Mouse (Mus musculus) thymus, adult 2 months (tissue): Measurements from ENCODE around the gene Gen1.

Experiments
- CTCF ChIP-seq: fragments of 200-500 bp; IDR thresholded peaks from 2 replicates; pipeline ENCODE4 v1.5.1; 2012; ENCODE audit warnings: mild to moderate bottlenecking, control low read depth, low read length, moderate library complexity, borderline replicate concordance; ENCODE audit not compliant: control insufficient read depth, poor library complexity, insufficient read depth; ENCODE audit errors: extremely low read depth
- POLR2A ChIP-seq: fragments of 200-500 bp; IDR thresholded peaks from 2 replicates; pipeline ENCODE4 v1.6.1; 2012; ENCODE audit warnings: mild to moderate bottlenecking, low read length, control low read depth, moderate library complexity; ENCODE audit not compliant: control insufficient read depth, poor library complexity, insufficient read depth; ENCODE audit errors: extremely low read depth

DNA sequence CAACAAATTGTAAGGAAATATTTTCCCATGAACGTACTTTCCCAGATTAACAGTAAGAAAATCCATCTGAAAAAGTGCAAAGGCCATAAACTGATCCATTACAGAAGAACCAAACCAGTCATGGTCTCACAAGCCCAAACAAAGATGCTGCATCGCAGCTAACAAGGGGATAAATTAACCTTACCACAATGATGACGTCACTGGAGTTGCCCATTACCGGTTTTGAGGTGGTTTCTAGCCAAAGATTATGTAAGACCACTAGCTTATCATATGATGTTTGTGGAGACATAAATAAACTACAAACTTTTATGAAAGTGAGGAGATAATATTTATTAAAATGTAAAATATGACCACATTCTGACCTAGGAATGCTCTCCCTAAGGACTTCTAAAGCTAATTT lies 59.3 kb downstream of the Gen1 start:
- no peak for TF ChIP-seq POLR2A
- TF ChIP-seq CTCF, result no peak
